Mouse (Mus musculus) heart, embryonic 11.5 days (tissue): ENCODE results near the gene Mta3. TPM values are rescaled to one million over a fixed set of nuclear protein-coding genes. Genes with fewer than 3 reads are reported as not detected.

Experiments
- ATAC-seq: fragments of 200-750 bp; cut with Nextera tagmentation; replicated peaks from 2 replicates; pipeline ENCODE4 v1.8.0; 2017; ENCODE audit warnings: moderate library complexity; ENCODE audit not compliant: insufficient number of reproducible peaks, low FRiP score, low TSS enrichment
- H3K27ac ChIP-seq: fragments of 300-500 bp; sonication (generic); 2 replicates; pipeline ENCODE4 v1.5.1; 2014; ENCODE audit warnings: mild to moderate bottlenecking, low read depth, low read length
- H3K27me3 ChIP-seq: fragments of 300-500 bp; sonication (generic); 2 replicates; pipeline ENCODE4 v1.6.1; 2014; ENCODE audit warnings: mild to moderate bottlenecking, low read length, mixed read lengths; ENCODE audit not compliant: control insufficient read depth, insufficient read depth
- H3K36me3 ChIP-seq: fragments of 300-500 bp; sonication (generic); 2 replicates; pipeline ENCODE4 v1.6.1; 2014; ENCODE audit warnings: mild to moderate bottlenecking, low read length, moderate library complexity, mixed read lengths; ENCODE audit not compliant: control insufficient read depth, insufficient read depth
- H3K4me1 ChIP-seq: fragments of 300-500 bp; sonication (generic); 2 replicates; pipeline ENCODE4 v1.6.1; 2014; ENCODE audit warnings: low read length; ENCODE audit not compliant: control insufficient read depth, insufficient read depth
- H3K4me2 ChIP-seq: fragments of 300-500 bp; sonication (generic); 2 replicates; pipeline ENCODE4 v1.6.1; 2014; ENCODE audit warnings: mild to moderate bottlenecking, moderate library complexity
- H3K4me3 ChIP-seq: fragments of 300-500 bp; sonication (generic); 2 replicates; pipeline ENCODE4 v1.5.1; 2014; ENCODE audit warnings: low read depth, low read length
- H3K9ac ChIP-seq: fragments of 300-500 bp; sonication (generic); 2 replicates; pipeline ENCODE4 v1.6.1; 2014; ENCODE audit warnings: mild to moderate bottlenecking, low read depth, low read length, moderate library complexity
- H3K9me3 ChIP-seq: fragments of 300-500 bp; sonication (generic); replicated peaks from 2 replicates; pipeline ENCODE4 v1.6.1; 2016; ENCODE audit warnings: low read length; ENCODE audit not compliant: control insufficient read depth
- WGBS: fragments of 180-500 bp; shearing (Covaris S2); extraction: QIAGEN DNeasy Blood & Tissue Kit; methylation state at CpG from one replicate; pipeline ENCODE4 v1.1.7; 2014; ENCODE audit not compliant: insufficient replicate concordance; 5-methylcytosine and 5-hydroxymethylcytosine counted together
- polyA plus RNA-seq: library from polyadenylated mRNA; unstranded; fragments of >200 nt; fragmentation: Nextera tagmentation; extraction: Ambion mirVana; gene quantifications from 2 replicates; pipeline ENCODE4 v1.2.1, GENCODE M21; 2014

Gene Mta3
- polyA plus RNA-seq, 1 experiment from 2014 or later: 48.6 TPM

GRCm38 (mm10) chr17:83865366-83865765 lies 159.4 kb downstream of the Mta3 start:
- 68% methylated on average over 7 of the region's 7 CpGs for WGBS
- no peak overlapping the region for H3K9ac ChIP-seq
- no peaks in the 10 kb centered on the region for H3K4me1 ChIP-seq
- no peaks in the 10 kb centered on the region for H3K27me3 ChIP-seq
- no peak overlapping the region for H3K27ac ChIP-seq
- no peak overlapping the region for H3K4me2 ChIP-seq
- no peaks in the 10 kb centered on the region for H3K9me3 ChIP-seq
- no peaks in the 10 kb centered on the region for H3K36me3 ChIP-seq
- no peak overlapping the region for H3K4me3 ChIP-seq
- ATAC-seq: no peak

- no peaks in the 10 kb centered on the region for H3K27me3 ChIP-seq
- no peaks in the 10 kb centered on the region for H3K9me3 ChIP-seq
- no peak overlapping the region for H3K9ac ChIP-seq
- H3K36me3 ChIP-seq: no peaks in the 10 kb centered on the region
- no peak overlapping the region for H3K4me3 ChIP-seq
- no peaks in the 10 kb centered on the region for H3K4me1 ChIP-seq
- no peak for ATAC-seq
- no peak overlapping the region for H3K4me2 ChIP-seq
- no peak overlapping the region for H3K27ac ChIP-seq
- 11% methylated on average over 10 of the region's 10 CpGs for WGBS
These were observed 160.6 kb downstream of the Mta3 start for GRCm38 (mm10) chr17:83866582-83866981.

- Histone ChIP-seq H3K4me2 (no peak overlapping the region), H3K27me3 (no peaks in the 10 kb centered on the region), H3K9ac (no peak overlapping the region), H3K9me3 (no peaks in the 10 kb centered on the region), H3K27ac (no peak overlapping the region), H3K4me1 (no peaks in the 10 kb centered on the region), H3K4me3 (no peak overlapping the region), H3K36me3 (no peaks in the 10 kb centered on the region)
- no peak for ATAC-seq
- WGBS: 87% methylated on average over 4 of the region's 4 CpGs
These were observed 164.4 kb downstream of the Mta3 start for GRCm38 (mm10) chr17:83870385-83870784.

Other genes with a start within 250 kb of the Mta3 start
- 202 and 217 TPM in 2 replicates for gene Cox7a2l, start 188.8 kb upstream of the Mta3 start, polyA plus RNA-seq
- gene Kcng3, start 74.3 kb upstream of the Mta3 start, polyA plus RNA-seq: not detected in 2 replicates
- gene Haao, start 141.8 kb downstream of the Mta3 start, polyA plus RNA-seq: 0.21 and 0.28 TPM in 2 replicates